Mouse (Mus musculus): ENCODE measurements at regions not wholly inside any gene's neighbourhood (a gene's known extent, or its start where the extent isn't known, plus 50 kb on each side); places are given as distances from the start of the nearest gene placed in this dataset.

- no peak for TF ChIP-seq CTCF (IDR thresholded peaks at IDR 0.05; ENCODE audit: borderline replicate concordance, control insufficient read depth, extremely low read depth, insufficient read depth, low read length, poor library complexity)
- TF ChIP-seq POLR2A (IDR thresholded peaks at IDR 0.05; ENCODE audit: control insufficient read depth, extremely low read depth, insufficient read depth, low read length, poor library complexity): no peak
Observed at GRCm38 (mm10) chr5:64581461-64581860, 221.7 kb upstream of the Klf3 start.

Data from thymus, adult 2 months (tissue).